Mouse (Mus musculus) CD8-positive naive resting alpha-beta T cell, adult 2 months (primary cell): ENCODE measurements around the gene Nup50.
A peak's percentile ranks its signal among the peaks of the same experiment; 100 is the strongest.

Source experiments
- DNase-seq, 2 experiments: peaks; one replicate each; pipeline ENCODE4 v3.0.0; 2022; ENCODE audit warnings: low read depth in 2 of 2, low spot score in 2 of 2

Gene Nup50

GRCm38 (mm10) chr15:84950053-84950452 lies 26.8 kb downstream of the Nup50 start:
- DNase-seq, result no peak

DNA sequence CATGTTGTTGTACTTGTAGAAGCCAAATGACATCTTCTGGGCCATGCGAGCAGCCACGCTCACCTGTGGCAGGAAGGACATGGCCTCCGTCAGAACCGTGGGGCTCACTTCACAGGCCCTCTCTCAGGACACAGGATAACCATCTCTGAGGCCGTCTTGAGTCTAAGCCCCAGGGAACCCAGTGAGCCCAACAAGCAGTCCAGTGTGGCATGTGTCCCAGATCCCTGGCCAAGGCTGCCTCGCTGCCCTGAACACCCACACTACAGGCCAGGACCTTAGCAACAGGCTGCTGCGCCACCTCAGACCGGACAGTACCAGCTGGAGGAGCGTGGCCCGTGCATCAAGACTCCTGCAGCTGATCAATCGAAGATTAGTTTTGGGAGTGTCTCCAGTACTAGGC lies 30.0 kb downstream of the Nup50 start:
- DNase-seq, result no peak

GRCm38 (mm10) chr15:84957851-84958250 lies 34.6 kb downstream of the Nup50 start:
- no peak for DNase-seq

DNA sequence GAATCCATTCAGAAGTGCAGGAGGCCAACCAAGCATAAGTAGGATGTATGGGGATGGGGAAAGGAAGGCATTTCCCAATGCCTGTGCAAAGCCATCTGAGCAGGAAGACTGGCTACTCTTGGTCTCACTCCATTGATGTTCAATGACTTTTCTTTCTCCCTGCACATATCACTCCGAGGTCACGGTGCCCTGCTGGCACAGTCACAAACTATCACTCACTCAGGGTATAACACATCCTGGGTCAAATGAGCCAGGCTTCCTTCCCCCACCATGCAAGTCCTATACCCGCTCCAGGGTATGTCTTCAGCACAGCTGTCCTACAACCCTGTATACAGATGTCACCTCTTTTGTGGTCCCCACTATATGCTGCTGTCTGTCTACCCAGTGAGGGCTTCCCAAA lies 35.1 kb downstream of the Nup50 start:
- DNase-seq, result no peak

DNA sequence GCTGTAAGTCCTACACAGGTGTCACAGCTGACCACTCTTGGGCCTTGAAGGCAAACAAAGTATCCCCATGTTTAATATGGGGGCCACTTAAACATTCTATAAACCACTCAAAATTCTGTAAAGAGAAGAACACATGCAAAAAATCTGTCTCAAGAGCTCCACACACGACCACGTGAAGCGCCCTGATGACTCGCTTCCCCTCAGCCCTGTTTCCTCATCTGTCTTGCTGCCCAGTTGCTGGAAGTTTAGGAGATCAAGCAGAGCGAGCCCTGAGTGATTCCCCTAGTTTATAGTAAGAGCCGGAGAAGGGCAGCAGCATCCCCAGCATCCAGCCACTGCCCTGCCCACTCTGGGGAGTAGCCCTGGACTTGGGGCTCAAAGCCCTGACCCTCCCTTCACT lies 36.7 kb downstream of the Nup50 start:
- no peak for DNase-seq

DNA sequence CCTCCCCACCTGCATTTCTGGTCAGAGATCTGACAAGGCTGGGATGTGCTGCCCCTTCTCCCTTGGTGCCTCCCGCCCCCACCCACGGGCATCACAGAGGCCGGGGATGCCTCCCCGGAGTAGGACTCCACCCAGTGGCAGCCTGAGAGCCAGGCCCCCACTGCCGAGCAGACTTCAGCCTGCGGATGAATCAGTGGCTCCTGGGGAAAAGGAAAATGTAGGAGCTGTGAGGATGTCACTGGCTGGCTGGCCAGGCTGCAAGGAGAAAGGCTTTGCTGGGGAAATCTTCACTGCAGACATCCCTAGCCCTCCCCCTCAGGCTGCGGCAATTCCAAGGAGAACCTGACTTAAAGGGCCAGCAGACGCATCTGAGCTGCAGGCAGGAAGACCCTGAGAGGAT lies 37.5 kb downstream of the Nup50 start:
- no peak for DNase-seq

DNA sequence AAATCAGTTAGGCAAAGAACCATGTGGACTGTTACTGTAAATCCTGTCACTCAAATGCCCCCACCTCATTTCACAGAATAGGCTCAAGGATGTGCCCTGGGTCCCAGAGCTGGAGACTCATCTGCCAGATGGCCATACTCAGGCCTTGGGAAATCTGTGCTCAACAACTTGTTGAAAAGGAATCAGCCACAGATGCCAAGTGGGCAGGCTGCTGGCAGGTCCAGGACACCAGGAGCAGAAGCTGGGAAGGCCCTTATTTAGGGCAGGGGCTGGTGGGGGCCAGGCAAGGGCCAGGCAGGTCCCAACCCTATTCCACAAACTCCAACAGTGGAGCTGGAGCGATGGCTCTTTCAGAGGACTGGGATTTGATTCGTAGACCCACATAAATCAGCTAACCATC lies 39.3 kb downstream of the Nup50 start:
- no peak for DNase-seq

GRCm38 (mm10) chr15:84964771-84965170 lies 41.6 kb downstream of the Nup50 start:
- no peak for DNase-seq

- peak; percentile 20 to 24 for DNase-seq
These were observed 42.6 kb downstream of the Nup50 start for GRCm38 (mm10) chr15:84965575-84966360.

GRCm38 (mm10) chr15:84968534-84968933 lies 45.3 kb downstream of the Nup50 start:
- DNase-seq, result no peak

DNA sequence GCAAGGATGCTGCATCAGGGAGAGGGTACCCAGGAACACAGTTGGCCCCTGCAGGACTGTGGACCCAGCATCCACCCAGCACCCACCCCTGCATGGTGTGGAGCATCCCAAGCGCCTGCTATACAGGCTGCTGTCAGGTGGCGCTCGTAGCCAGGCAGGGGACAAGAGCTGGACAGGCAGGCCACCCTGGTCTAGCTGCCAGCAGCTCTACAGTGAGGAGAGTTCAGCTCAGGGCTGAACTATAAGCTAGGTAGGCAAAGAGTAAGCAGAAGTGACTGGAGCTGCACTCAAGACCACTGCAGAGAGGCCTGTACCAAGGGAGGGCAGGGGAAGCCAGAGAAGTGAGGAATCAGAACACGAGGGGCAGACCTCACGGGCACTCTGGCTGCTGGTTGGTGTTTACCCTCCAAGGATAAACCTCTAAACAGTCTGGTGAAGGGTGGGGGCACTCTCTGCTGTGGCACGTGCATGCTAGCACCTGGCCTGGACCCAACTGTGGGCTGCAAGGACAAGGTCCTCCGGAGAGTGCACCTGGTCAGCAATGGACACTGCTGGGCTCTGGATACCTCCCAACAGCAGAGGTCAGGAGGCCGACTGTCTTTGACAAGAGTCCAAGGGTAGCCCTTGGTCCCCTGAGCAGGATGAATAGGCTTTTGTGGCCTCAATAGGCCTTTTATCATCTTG lies 49.8 kb downstream of the Nup50 start:
- DNase-seq, result no peak

- DNase-seq, result no peak
These were observed 50.3 kb downstream of the Nup50 start for GRCm38 (mm10) chr15:84973544-84973871.

GRCm38 (mm10) chr15:84975729-84976128 lies 52.5 kb downstream of the Nup50 start:
- DNase-seq, result no peak

GRCm38 (mm10) chr15:84981609-84982313 lies 58.5 kb downstream of the Nup50 start:
- DNase-seq, result no peak

GRCm38 (mm10) chr15:84982888-84983287 lies 59.7 kb downstream of the Nup50 start:
- DNase-seq, result no peak

DNA sequence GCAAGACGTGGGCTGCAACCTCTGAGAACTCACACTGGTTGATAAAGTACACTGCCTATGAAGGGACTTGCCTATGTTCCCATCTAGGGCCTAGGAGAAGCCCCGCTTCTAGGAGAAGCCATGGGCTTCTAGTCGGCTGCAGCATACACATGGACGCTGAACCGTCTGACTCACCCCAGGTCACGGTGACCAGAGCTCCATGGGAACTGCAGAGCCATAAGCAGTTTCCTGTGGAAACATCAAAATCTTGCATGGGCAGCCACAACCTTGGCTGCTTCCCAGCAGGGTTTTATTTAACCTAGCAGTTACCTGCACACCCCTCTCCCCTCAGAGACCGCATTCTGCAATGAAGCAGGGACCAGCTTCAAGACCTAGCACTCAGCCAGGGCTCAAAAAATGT lies 60.5 kb downstream of the Nup50 start:
- no peak for DNase-seq

- no peak for DNase-seq
These were observed 62.4 kb downstream of the Nup50 start for GRCm38 (mm10) chr15:84985516-84986160.

- no peak for DNase-seq
These were observed 63.2 kb downstream of the Nup50 start for GRCm38 (mm10) chr15:84986171-84987019.

DNA sequence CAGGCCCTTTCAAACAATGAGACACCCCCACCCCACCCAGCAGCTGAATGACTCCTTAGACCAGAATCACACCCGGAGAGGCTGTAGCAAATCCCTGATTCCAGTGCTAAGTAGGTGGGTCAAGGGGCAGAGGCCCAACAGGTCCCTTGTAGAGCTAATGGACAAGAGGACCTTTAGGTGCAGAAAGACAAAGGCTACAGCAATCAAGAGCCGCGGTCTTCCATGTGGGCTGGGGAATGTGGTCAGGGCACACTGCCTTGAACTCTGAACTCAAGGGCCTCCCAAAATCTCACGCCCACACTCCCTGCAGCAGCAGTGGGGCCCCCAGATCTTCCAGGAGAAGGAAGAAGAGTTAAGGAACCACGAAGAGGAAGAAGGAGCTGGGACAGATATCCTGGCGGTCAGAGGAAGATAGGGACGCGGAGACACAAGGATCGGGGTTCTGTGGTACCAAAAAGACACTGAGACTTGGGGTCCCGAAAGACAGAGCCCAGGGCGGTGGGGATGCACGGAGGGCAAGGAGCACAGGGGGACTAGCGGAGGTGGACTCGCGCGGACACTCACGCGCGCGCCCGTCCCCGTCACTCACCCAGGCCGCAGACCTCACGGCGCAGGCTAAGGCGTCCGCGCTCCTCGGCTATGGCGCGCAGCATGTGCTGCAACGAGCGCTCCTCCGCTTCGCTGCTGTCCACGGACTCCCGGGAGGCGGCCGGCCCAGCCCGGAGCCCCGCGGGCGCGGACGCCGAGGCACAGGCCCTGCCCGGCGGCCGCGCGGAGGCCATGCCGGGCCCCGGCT lies 64.0 kb downstream of the Nup50 start:
- DNase-seq, result no peak
